Mouse (Mus musculus) yolk sac, embryonic 10.5 days (tissue): Measurements from ENCODE around the gene Mt4.

Source experiments
- DNase-seq: peaks from one replicate; pipeline ENCODE4 v3.0.0-alpha.2; 2017; ENCODE audit warnings: low spot score

Mt4 gene

DNA sequence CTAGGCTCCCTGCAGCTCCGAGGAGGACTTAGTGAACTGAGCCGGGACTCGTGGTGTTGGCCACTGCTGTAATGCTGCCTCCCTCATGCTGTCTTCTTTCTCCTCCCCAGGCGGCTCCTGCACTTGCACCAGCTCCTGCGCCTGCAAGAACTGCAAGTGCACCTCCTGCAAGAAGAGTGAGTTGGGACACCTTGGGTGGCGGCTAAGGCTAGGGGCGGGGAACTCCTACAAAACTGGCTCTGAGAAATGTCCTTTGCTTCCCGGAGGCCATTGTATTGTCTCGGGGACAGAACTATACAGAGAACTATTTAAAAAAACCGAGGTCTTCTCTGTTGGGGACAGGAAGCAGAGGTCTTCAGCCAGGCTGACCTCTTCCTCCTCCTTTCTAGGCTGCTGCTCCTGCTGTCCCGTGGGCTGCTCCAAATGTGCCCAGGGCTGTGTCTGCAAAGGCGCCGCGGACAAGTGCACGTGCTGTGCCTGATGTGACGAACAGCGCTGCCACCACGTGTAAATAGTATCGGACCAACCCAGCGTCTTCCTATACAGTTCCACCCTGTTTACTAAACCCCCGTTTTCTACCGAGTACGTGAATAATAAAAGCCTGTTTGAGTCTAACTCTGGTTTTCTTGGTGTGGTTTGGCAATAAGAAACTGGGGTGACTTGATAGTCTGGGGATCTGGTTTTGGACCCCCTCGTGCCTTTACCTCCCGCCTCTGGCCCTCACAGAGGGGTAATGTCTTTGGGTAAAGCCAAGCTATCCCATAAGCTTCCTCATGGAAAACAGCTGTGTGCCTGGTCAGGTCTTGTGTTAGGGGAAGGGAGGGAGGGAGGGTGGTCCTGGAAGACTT is 42.9 kb downstream of the Mt4 start:
- DNase-seq = peak; percentile 56

GRCm38 (mm10) chr8:94180561-94180908 is 43.5 kb downstream of the Mt4 start:
- peak; percentile 53 for DNase-seq

DNA sequence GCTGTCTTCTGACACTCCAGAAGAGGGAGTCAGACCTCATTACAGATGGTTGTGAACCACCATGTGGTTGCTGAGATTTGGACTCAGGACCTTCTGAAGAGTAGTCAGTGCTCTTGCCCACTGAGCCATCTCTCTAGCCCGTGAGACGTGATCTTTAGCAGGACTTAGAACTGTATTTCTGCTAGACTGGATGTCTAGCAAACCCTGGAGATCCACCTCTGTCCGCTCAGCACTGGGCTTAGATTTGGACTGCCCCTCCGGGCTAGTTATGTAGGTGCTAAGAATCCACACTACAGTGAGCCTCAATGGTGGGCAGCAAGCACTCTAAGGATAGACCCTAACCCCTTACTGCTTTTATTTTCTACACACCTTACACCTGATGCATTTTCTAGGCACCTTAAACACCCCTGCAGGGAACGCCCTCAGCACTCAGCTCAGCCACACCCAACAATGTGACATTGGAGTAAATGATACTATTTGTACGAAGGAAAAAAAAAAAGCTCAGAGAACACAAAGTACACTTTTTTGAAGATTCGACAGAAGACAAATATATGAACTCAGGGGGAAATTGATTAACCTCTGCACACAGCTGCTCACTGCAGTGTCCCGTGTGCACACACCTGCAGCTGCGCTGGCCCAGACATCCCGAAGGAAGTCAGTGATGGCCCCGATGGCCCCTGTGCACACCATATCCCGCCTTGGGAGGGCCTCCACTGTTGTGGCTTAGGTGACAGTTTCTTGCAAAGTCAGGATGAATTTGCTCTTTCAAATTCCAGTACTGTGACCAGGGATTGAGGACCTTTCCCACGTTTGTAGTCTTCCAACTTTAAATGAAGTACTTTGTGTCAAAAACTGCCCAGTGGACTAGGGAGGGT is 45.3 kb downstream of the Mt4 start:
- DNase-seq = peak; percentile 63

DNA sequence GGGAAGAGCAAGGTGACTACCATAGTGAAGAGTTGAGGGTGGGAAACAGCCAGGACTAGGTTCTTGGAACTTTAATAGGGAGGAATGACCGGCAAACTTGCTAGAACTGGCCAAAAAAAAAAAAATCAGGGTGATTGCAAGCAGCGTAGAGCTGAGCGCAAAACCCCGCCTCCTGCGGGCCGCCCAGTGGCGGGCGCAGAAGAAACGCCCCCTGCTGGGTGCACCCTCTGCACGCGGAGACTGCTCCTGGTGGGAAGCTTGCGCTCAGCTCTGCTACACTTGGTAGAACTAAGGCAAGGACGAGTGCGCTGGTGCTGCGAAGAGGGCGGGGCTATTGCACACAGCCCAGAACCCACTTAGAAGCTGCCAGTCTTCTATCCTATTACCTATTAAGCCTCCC is 46.1 kb downstream of the Mt4 start:
- DNase-seq = peak; percentile 93

GRCm38 (mm10) chr8:94184357-94184843 is 47.4 kb downstream of the Mt4 start:
- DNase-seq = peak; percentile 68

- DNase-seq = no peak
These were observed 48.8 kb downstream of the Mt4 start for GRCm38 (mm10) chr8:94185791-94186190.

GRCm38 (mm10) chr8:94186542-94186941 is 49.5 kb downstream of the Mt4 start:
- DNase-seq = peak; percentile 92

- no peak for DNase-seq
These were observed 50.4 kb downstream of the Mt4 start for GRCm38 (mm10) chr8:94187290-94188002.
